In the genomic region with DNA sequence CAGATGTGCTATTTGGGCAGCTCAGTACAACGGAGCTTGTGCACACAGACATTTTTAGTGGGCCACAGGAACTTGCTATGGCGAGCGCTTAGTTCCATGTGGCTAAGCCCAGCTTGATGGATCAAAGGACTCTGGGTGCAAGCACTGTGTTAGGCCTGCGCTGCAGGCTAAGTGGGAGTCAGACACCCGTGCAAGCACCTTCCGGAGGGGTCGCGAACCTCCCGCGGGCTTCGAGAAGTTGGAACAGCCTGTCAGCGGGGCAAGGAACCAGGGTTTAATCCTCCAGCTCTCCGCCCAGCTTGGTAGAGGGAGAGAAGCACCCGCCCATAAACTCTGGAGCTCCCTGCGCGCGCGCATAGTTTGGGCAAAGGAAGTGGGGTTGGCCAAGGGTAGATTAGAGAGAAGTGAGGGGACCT, we compare ENCODE assay signal across 10 mouse cellular contexts. TPM values are rescaled to one million over a fixed set of nuclear protein-coding genes. Genes with fewer than 3 reads are reported as not detected.
DNase-seq lines count a peak whose midpoint lies in the region; ATAC-seq lines count a peak whose summit lies in the region.
"Had no signal": no experiment of that assay in that cellular context is flagged by ENCODE, and none has a peak within 500 bp of the region (broad histone marks: within the 10 kb centered on the region; RNA-seq: fewer than 3 reads in every experiment).

No protein-coding gene starts in this region.

- no peaks in the 10 kb centered on the region for H3K36me3 ChIP-seq in heart, embryonic 13.5 days
- H3K36me3 ChIP-seq in midbrain, embryonic 13.5 days: no peaks in the 10 kb centered on the region

- ATAC-seq in heart, embryonic 13.5 days (ENCODE audit: extremely low read depth, insufficient number of reproducible peaks, low FRiP score, low TSS enrichment): no peak
- peak; percentile 59; the same call in 1 of the 2 replicates for ATAC-seq in midbrain, embryonic 13.5 days
- no peak; the same call in 1 of the 2 replicates for ATAC-seq in granulocyte monocyte progenitor cell, adult 5-6 weeks (replicated peaks; ENCODE audit: poor library complexity, severe bottlenecking)

- WGBS in heart, embryonic 13.5 days: 3% methylated on average over 18 of the region's 18 CpGs
- under 1% methylated on average over 18 of the region's 18 CpGs for WGBS in midbrain, embryonic 13.5 days

- H3K9ac ChIP-seq in heart, embryonic 13.5 days: peak overlapping the region; percentile 64
- peak overlapping the region; percentile 17; the same call in 1 of the 2 replicates for H3K9ac ChIP-seq in midbrain, embryonic 13.5 days (replicated peaks)

- H3K4me1 ChIP-seq in heart, embryonic 13.5 days: peaks cover 10% of the 10 kb centered on the region
- peaks cover 11% of the 10 kb centered on the region for H3K4me1 ChIP-seq in midbrain, embryonic 13.5 days (replicated peaks)

- H3K9me3 ChIP-seq in heart, embryonic 13.5 days: no peaks in the 10 kb centered on the region
- H3K9me3 ChIP-seq in midbrain, embryonic 13.5 days: no peaks in the 10 kb centered on the region

- no peak overlapping the region for H3K27ac ChIP-seq in heart, embryonic 13.5 days (replicated peaks)
- H3K27ac ChIP-seq in midbrain, embryonic 13.5 days: no peak overlapping the region

- H3K4me2 ChIP-seq in heart, embryonic 13.5 days: peak overlapping the region; percentile 73
- peak overlapping the region; percentile 47 for H3K4me2 ChIP-seq in midbrain, embryonic 13.5 days (replicated peaks)

- peak overlapping the region; percentile 39 for H3K4me3 ChIP-seq in heart, embryonic 13.5 days
- peak overlapping the region; percentile 9; the same call in 1 of the 2 replicates for H3K4me3 ChIP-seq in midbrain, embryonic 13.5 days (replicated peaks)

- peaks cover 67% of the 10 kb centered on the region for H3K27me3 ChIP-seq in heart, embryonic 13.5 days (replicated peaks)
- H3K27me3 ChIP-seq in midbrain, embryonic 13.5 days: peaks cover 51% of the 10 kb centered on the region

- DNase-seq in heart, adult 8-10 months (ENCODE audit: low spot score): no peak
- peak; percentile 76 for DNase-seq in ZHBTc4 (ENCODE audit: low read depth, low spot score)
- peak; percentile 7 for DNase-seq in heart, postnatal 4 days
- no peak for DNase-seq in adipocyte (ENCODE audit: low spot score)
- no peak for DNase-seq in left cerebral cortex, adult 8-10 months (ENCODE audit: low spot score in 2 of 2)

RNA-seq across cellular contexts. Expression of gene Npm1, which starts 17.7 kb away (rescaled TPM):
- 532 and 581 TPM in 2 replicates for polyA plus RNA-seq in heart, embryonic 13.5 days (2015; fragmentation: Nextera tagmentation; extraction: Ambion mirVana)
- 100 to 1,000 TPM; 139 to 175 (median 148) TPM for total RNA-seq in heart, adult 8-10 months (2022)
- 100 to 1,000 TPM; 272 to 297 TPM for total RNA-seq in heart, postnatal 4 days (2021)
- 592 and 605 TPM in 2 replicates for polyA plus RNA-seq in midbrain, embryonic 13.5 days (2015; fragmentation: Nextera tagmentation; extraction: Ambion mirVana)
- 2,328 and 2,367 TPM in 2 replicates for total RNA-seq in granulocyte monocyte progenitor cell, adult 5-6 weeks (2014; fragmentation: Nextera tagmentation)
- total RNA-seq in granulocyte monocyte progenitor cell, adult 5-6 weeks (2017): 3,358 and 3,800 TPM in 2 replicates
- 100 to 1,000 TPM; 184 to 202 (median 195) TPM for total RNA-seq in left cerebral cortex, adult 8-10 months (2022)

RNA-seq across cellular contexts. Expression of gene Tlx3, which starts 22.7 kb away (rescaled TPM):
- polyA plus RNA-seq in heart, embryonic 13.5 days (2015; fragmentation: Nextera tagmentation; extraction: Ambion mirVana): not detected in 2 replicates
- total RNA-seq in heart, adult 8-10 months (2022): not detected
- total RNA-seq in heart, postnatal 4 days (2021): not detected
- polyA plus RNA-seq in midbrain, embryonic 13.5 days (2015; fragmentation: Nextera tagmentation; extraction: Ambion mirVana): 1.3 and 1.8 TPM in 2 replicates
- not detected in 2 replicates for total RNA-seq in granulocyte monocyte progenitor cell, adult 5-6 weeks (2014; fragmentation: Nextera tagmentation)
- not detected in 2 replicates for total RNA-seq in granulocyte monocyte progenitor cell, adult 5-6 weeks (2017)
- total RNA-seq in left cerebral cortex, adult 8-10 months (2022): not detected
- total RNA-seq: liver, adult 2 months had no signal
- polyA plus RNA-seq: C2C12; liver, adult 2 months had no signal

RNA-seq across cellular contexts. Expression of gene Fgf18, which starts 33.5 kb away (rescaled TPM):
- 3.3 and 4.3 TPM in 2 replicates for polyA plus RNA-seq in heart, embryonic 13.5 days (2015; fragmentation: Nextera tagmentation; extraction: Ambion mirVana)
- 1 to 10 TPM; 3.0 to 5.6 (median 4.9) TPM for total RNA-seq in heart, adult 8-10 months (2022)
- total RNA-seq in heart, postnatal 4 days (2021): 10 to 100 TPM; 11.1 to 14.1 TPM
- 3.5 and 3.6 TPM in 2 replicates for polyA plus RNA-seq in midbrain, embryonic 13.5 days (2015; fragmentation: Nextera tagmentation; extraction: Ambion mirVana)
- total RNA-seq in granulocyte monocyte progenitor cell, adult 5-6 weeks (2014; fragmentation: Nextera tagmentation): not detected in 2 replicates
- total RNA-seq in granulocyte monocyte progenitor cell, adult 5-6 weeks (2017): not detected in 2 replicates
- total RNA-seq in left cerebral cortex, adult 8-10 months (2022): 1 to 10 TPM; 2.2 to 3.9 (median 3.0) TPM
- total RNA-seq: liver, adult 2 months had no signal
- polyA plus RNA-seq: liver, adult 2 months had no signal

Comparison
In these comparisons a context has a peak if more than half of its experiments do, and no peak if none do; other contexts are left out.
1. DNase-seq: peak in ZHBTc4 (single experiment) and heart, postnatal 4 days (single experiment); none in heart, adult 8-10 months (single experiment), adipocyte (single experiment) and left cerebral cortex, adult 8-10 months (0 of 2).
2. RNA of gene Npm1, which starts 17.7 kb away (total RNA-seq): 2,328 to 3,800 TPM in granulocyte monocyte progenitor cell, adult 5-6 weeks; 272 to 297 TPM in heart, postnatal 4 days, 184 to 202 TPM in left cerebral cortex, adult 8-10 months and 139 to 175 TPM in heart, adult 8-10 months; every median in the first group is over 4 times any median in the second.